In genomic region chr1:154617743-154618455, GRCm38 (mm10) we compare ENCODE assay signal across 13 mouse cellular contexts.
DNase-seq lines count a peak whose midpoint lies in the region; ATAC-seq and TF ChIP-seq lines count a peak whose summit lies in the region.
"Had no signal": no experiment of that assay in that cellular context is flagged by ENCODE, and none has a peak within 500 bp of the region (broad histone marks: within the 10 kb centered on the region; RNA-seq: fewer than 3 reads in every experiment).

No protein-coding gene starts in this region.

- no peaks in the 10 kb centered on the region for H3K27me3 ChIP-seq in lung, embryonic 14.5 days (ENCODE audit: insufficient read depth, low read length)
- no peaks in the 10 kb centered on the region for H3K27me3 ChIP-seq in lung, postnatal 0 days (replicated peaks; ENCODE audit: insufficient read depth, low read length)
- H3K27me3 ChIP-seq in intestine, embryonic 16.5 days (replicated peaks; ENCODE audit: control insufficient read depth, insufficient read depth, low read length) = no peaks in the 10 kb centered on the region
- H3K27me3 ChIP-seq: stomach, embryonic 15.5 days had no signal

- no peaks in the 10 kb centered on the region for H3K36me3 ChIP-seq in lung, embryonic 14.5 days (ENCODE audit: insufficient read depth)
- H3K36me3 ChIP-seq in lung, postnatal 0 days (ENCODE audit: insufficient read depth, low read length) = no peaks in the 10 kb centered on the region
- H3K36me3 ChIP-seq in intestine, embryonic 16.5 days (ENCODE audit: control insufficient read depth, insufficient read depth, low read length) = no peaks in the 10 kb centered on the region
- H3K36me3 ChIP-seq: stomach, embryonic 15.5 days had no signal

- DNase-seq in lung, embryonic 14.5 days = peak; percentile 17
- DNase-seq in lung, postnatal 0 days (ENCODE audit: low spot score) = no peak
- DNase-seq in thymus, postnatal 4 days = peak; percentile 21
- DNase-seq in thymus, postnatal 25 days = no peak
- peak; percentile 6 to 31 for DNase-seq in lung, postnatal 4 days
- DNase-seq: adrenal gland, postnatal 10 days; cerebellum, postnatal 36 days had no signal

- no peak overlapping the region for H3K9ac ChIP-seq in lung, embryonic 14.5 days
- H3K9ac ChIP-seq in lung, postnatal 0 days (replicated peaks; ENCODE audit: low read depth) = no peak overlapping the region
- H3K9ac ChIP-seq in intestine, embryonic 16.5 days (ENCODE audit: low read depth, low read length) = no peak overlapping the region
- H3K9ac ChIP-seq: stomach, embryonic 15.5 days had no signal

- no peak overlapping the region for H3K4me2 ChIP-seq in lung, embryonic 14.5 days
- no peak overlapping the region for H3K4me2 ChIP-seq in lung, postnatal 0 days (replicated peaks; ENCODE audit: low read depth, low read length)
- no peak overlapping the region for H3K4me2 ChIP-seq in intestine, embryonic 16.5 days (ENCODE audit: low read depth, low read length)
- H3K4me2 ChIP-seq: stomach, embryonic 15.5 days had no signal

- H3K4me3 ChIP-seq in lung, embryonic 14.5 days (ENCODE audit: low read depth, low read length) = no peak overlapping the region
- H3K4me3 ChIP-seq in lung, postnatal 0 days (ENCODE audit: low read depth, low read length) = no peak overlapping the region
- H3K4me3 ChIP-seq in intestine, embryonic 16.5 days (ENCODE audit: low read length) = no peak overlapping the region
- H3K4me3 ChIP-seq: erythroblast, embryonic 14.5 days; left cerebral cortex, adult 2 months; stomach, embryonic 15.5 days had no signal

- no peak for ATAC-seq in lung, embryonic 14.5 days (ENCODE audit: insufficient read depth)
- no peak for ATAC-seq in lung, postnatal 0 days
- ATAC-seq in intestine, embryonic 16.5 days = no peak
- ATAC-seq in megakaryocyte progenitor cell, adult 5-6 weeks (replicated peaks; ENCODE audit: poor library complexity) = no peak; the same call in 1 of the 2 replicates
- ATAC-seq: intestine, postnatal 0 days had no signal

- H3K9me3 ChIP-seq in lung, embryonic 14.5 days (ENCODE audit: low read depth, low read length) = no peaks in the 10 kb centered on the region
- H3K9me3 ChIP-seq in lung, postnatal 0 days (ENCODE audit: low read length) = no peaks in the 10 kb centered on the region
- H3K9me3 ChIP-seq in intestine, embryonic 16.5 days (ENCODE audit: control insufficient read depth, low read length) = no peaks in the 10 kb centered on the region
- H3K9me3 ChIP-seq: stomach, embryonic 15.5 days had no signal

- no peak for TF ChIP-seq CTCF in lung, embryonic 14.5 days (IDR thresholded peaks at IDR 0.05; ENCODE audit: low read depth)
- no peak for TF ChIP-seq CTCF in lung, postnatal 0 days (IDR thresholded peaks at IDR 0.05)

- no peak for TF ChIP-seq EP300 in lung, postnatal 0 days (IDR thresholded peaks at IDR 0.05)

- no peaks in the 10 kb centered on the region for H3K4me1 ChIP-seq in lung, embryonic 14.5 days (ENCODE audit: insufficient read depth)
- H3K4me1 ChIP-seq in lung, postnatal 0 days (ENCODE audit: insufficient read depth, low read depth, low read length) = no peaks in the 10 kb centered on the region
- H3K4me1 ChIP-seq in intestine, embryonic 16.5 days (ENCODE audit: control insufficient read depth, insufficient read depth, low read length) = no peaks in the 10 kb centered on the region
- H3K4me1 ChIP-seq: stomach, embryonic 15.5 days had no signal

- H3K27ac ChIP-seq in lung, embryonic 14.5 days (ENCODE audit: low read depth) = no peak overlapping the region
- no peak overlapping the region for H3K27ac ChIP-seq in lung, postnatal 0 days (ENCODE audit: low read length)
- H3K27ac ChIP-seq in intestine, embryonic 16.5 days (ENCODE audit: low read length) = no peak overlapping the region
- H3K27ac ChIP-seq: left cerebral cortex, adult 2 months; stomach, embryonic 15.5 days had no signal

- 50% methylated on average over 7 of the region's 7 CpGs for WGBS in lung, embryonic 14.5 days
- WGBS in lung, postnatal 0 days = 52% methylated on average over 7 of the region's 7 CpGs
- WGBS in intestine, embryonic 16.5 days = 58% methylated on average over 7 of the region's 7 CpGs

Comparison
In these comparisons a context has a peak if more than half of its experiments do, and no peak if none do; other contexts are left out.
1. DNase-seq: peak in lung, embryonic 14.5 days (single experiment), thymus, postnatal 4 days (single experiment) and lung, postnatal 4 days (2 of 2); none in lung, postnatal 0 days (single experiment) and thymus, postnatal 25 days (single experiment).